In genomic region chr11:82847571-82848000, GRCm38 (mm10) we compare ENCODE assay signal across 14 mouse cellular contexts. TPM values are rescaled to one million over a fixed set of nuclear protein-coding genes. Genes with fewer than 3 reads are reported as not detected.
DNase-seq lines count a peak whose midpoint lies in the region; ATAC-seq and TF ChIP-seq lines count a peak whose summit lies in the region.
"Had no signal": no experiment of that assay in that cellular context is flagged by ENCODE, and none has a peak within 500 bp of the region (broad histone marks: within the 10 kb centered on the region; RNA-seq: fewer than 3 reads in every experiment).

No protein-coding gene starts in this region.

- peak overlapping the region; percentile 18; the same call in 1 of the 2 replicates for H3K4me2 ChIP-seq in heart, embryonic 13.5 days
- peak overlapping the region; percentile 92 for H3K4me2 ChIP-seq in liver, embryonic 15.5 days
- no peak overlapping the region for H3K4me2 ChIP-seq in midbrain, postnatal 0 days (ENCODE audit: low read depth, low read length, poor library complexity, severe bottlenecking)
- H3K4me2 ChIP-seq: heart, embryonic 15.5 days; intestine, embryonic 15.5 days had no signal

- ATAC-seq in heart, embryonic 13.5 days (ENCODE audit: extremely low read depth, insufficient number of reproducible peaks, low FRiP score, low TSS enrichment), result no peak
- ATAC-seq in liver, embryonic 15.5 days (ENCODE audit: insufficient read depth), result peak; percentile 78
- ATAC-seq in midbrain, postnatal 0 days (ENCODE audit: low FRiP score), result no peak
- ATAC-seq: intestine, embryonic 15.5 days had no signal

- peaks cover 3% of the 10 kb centered on the region for H3K79me2 ChIP-seq in MEL (ENCODE audit: control insufficient read depth, insufficient read depth, low read length, poor library complexity)

- peaks cover 35% of the 10 kb centered on the region for H3K4me1 ChIP-seq in heart, embryonic 13.5 days
- H3K4me1 ChIP-seq in MEL (ENCODE audit: control insufficient read depth in 1 of 2, insufficient read depth in 2 of 2, low read length in 2 of 2), result peaks cover 21 to 31% of the 10 kb centered on the region in 2 experiments
- H3K4me1 ChIP-seq in liver, embryonic 15.5 days (replicated peaks), result peaks cover 97% of the 10 kb centered on the region
- 0 out of 2 replicates have a peak, but pooled peaks cover 5% of the 10 kb centered on the region for H3K4me1 ChIP-seq in midbrain, postnatal 0 days (ENCODE audit: insufficient read depth, low read length)

- WGBS in heart, embryonic 13.5 days, result 36% methylated on average over 6 of the region's 6 CpGs
- 21% methylated on average over 6 of the region's 6 CpGs for WGBS in liver, embryonic 15.5 days (ENCODE audit: insufficient replicate concordance)
- WGBS in midbrain, postnatal 0 days, result 31% methylated on average over 6 of the region's 6 CpGs

- TF ChIP-seq POLR2A in MEL (IDR thresholded peaks at IDR 0.05; ENCODE audit: control insufficient read depth in 1 of 2, insufficient read depth in 1 of 2, low read depth in 1 of 2, low read length in 2 of 2, poor library complexity in 1 of 2), result peak in 1 of 2 experiments; percentile 40; a peak in 2 of 4 replicates
- TF ChIP-seq POLR2A in brain, embryonic 14.5 days (IDR thresholded peaks at IDR 0.05; ENCODE audit: borderline replicate concordance, extremely low read depth, insufficient read depth, insufficient read length, poor library complexity, severe bottlenecking), result no peak

- no peak overlapping the region for H3K4me3 ChIP-seq in heart, embryonic 13.5 days
- H3K4me3 ChIP-seq in MEL (ENCODE audit: control insufficient read depth in 1 of 2, insufficient read depth in 1 of 2, low read depth in 2 of 2, low read length in 2 of 2), result peak overlapping the region; percentile 7 to 59
- H3K4me3 ChIP-seq in liver, embryonic 15.5 days (replicated peaks), result peak overlapping the region; percentile 32
- no peak overlapping the region for H3K4me3 ChIP-seq in midbrain, postnatal 0 days (ENCODE audit: low read depth, low read length)
- H3K4me3 ChIP-seq: heart, embryonic 15.5 days; intestine, embryonic 15.5 days had no signal

- H3K9me3 ChIP-seq in heart, embryonic 13.5 days, result no peaks in the 10 kb centered on the region
- H3K9me3 ChIP-seq in MEL (replicated peaks; ENCODE audit: insufficient read depth, low read length), result no peaks in the 10 kb centered on the region
- no peaks in the 10 kb centered on the region for H3K9me3 ChIP-seq in liver, embryonic 15.5 days (replicated peaks)
- H3K9me3 ChIP-seq in midbrain, postnatal 0 days (ENCODE audit: low read length), result no peaks in the 10 kb centered on the region
- H3K9me3 ChIP-seq: heart, embryonic 15.5 days; intestine, embryonic 15.5 days had no signal

- no peak for TF ChIP-seq RAD21 in MEL (IDR thresholded peaks at IDR 0.05; ENCODE audit: low read depth, low read length)

- H3K36me3 ChIP-seq in heart, embryonic 13.5 days, result no peaks in the 10 kb centered on the region
- H3K36me3 ChIP-seq in MEL (ENCODE audit: control insufficient read depth in 1 of 2, insufficient read depth in 2 of 2, low read length in 2 of 2), result peaks cover 0 to 32% of the 10 kb centered on the region in 2 experiments; a peak in 2 of 4 replicates
- H3K36me3 ChIP-seq in liver, embryonic 15.5 days (replicated peaks), result peaks cover 13% of the 10 kb centered on the region; the same call in 1 of the 2 replicates
- H3K36me3 ChIP-seq in midbrain, postnatal 0 days (ENCODE audit: insufficient read depth, low read length), result no peaks in the 10 kb centered on the region
- H3K36me3 ChIP-seq: heart, embryonic 15.5 days; intestine, embryonic 15.5 days had no signal

- TF ChIP-seq EP300 in MEL (IDR thresholded peaks at IDR 0.05; ENCODE audit: low read depth in 1 of 2, low read length in 2 of 2), result peak; percentile 96 to 97

- peak overlapping the region; percentile 36; the same call in 1 of the 2 replicates for H3K27ac ChIP-seq in heart, embryonic 13.5 days (replicated peaks)
- peak overlapping the region; percentile 88 for H3K27ac ChIP-seq in MEL (ENCODE audit: control insufficient read depth, low read depth, low read length)
- H3K27ac ChIP-seq in liver, embryonic 15.5 days (replicated peaks), result peak overlapping the region; percentile 98
- no peak overlapping the region for H3K27ac ChIP-seq in midbrain, postnatal 0 days (ENCODE audit: low read depth, low read length)
- H3K27ac ChIP-seq: heart, embryonic 15.5 days; intestine, embryonic 15.5 days had no signal

- DNase-seq in heart, adult 8-10 months (ENCODE audit: low spot score), result no peak
- peak; percentile 92 for DNase-seq in MEL (ENCODE audit: low read depth, low spot score)
- peak; percentile 63 for DNase-seq in brain, embryonic 14.5 days (ENCODE audit: low read depth)
- DNase-seq in left cerebral cortex, adult 8-10 months (ENCODE audit: low spot score in 2 of 2), result no peak
- DNase-seq in midbrain, postnatal 0 days (ENCODE audit: low spot score), result no peak
- DNase-seq: adrenal gland, postnatal 14 days; cerebellum, postnatal 10 days; lung, postnatal 4 days; thymus, postnatal 36 days had no signal

- no peaks in the 10 kb centered on the region for H3K27me3 ChIP-seq in heart, embryonic 13.5 days (replicated peaks)
- no peaks in the 10 kb centered on the region for H3K27me3 ChIP-seq in MEL (ENCODE audit: control insufficient read depth in 1 of 2, insufficient read depth in 2 of 2, low read length in 2 of 2)
- H3K27me3 ChIP-seq in liver, embryonic 15.5 days, result no peaks in the 10 kb centered on the region
- H3K27me3 ChIP-seq in midbrain, postnatal 0 days (ENCODE audit: insufficient read depth, low read length), result no peaks in the 10 kb centered on the region
- H3K27me3 ChIP-seq: heart, embryonic 15.5 days; intestine, embryonic 15.5 days had no signal

- H3K9ac ChIP-seq in heart, embryonic 13.5 days, result 0 out of 2 replicates have a peak overlapping the region, but pooled peaks have one; percentile 5
- peak overlapping the region; percentile 43 for H3K9ac ChIP-seq in MEL (ENCODE audit: control insufficient read depth, low read depth, low read length, poor library complexity, severe bottlenecking)
- peak overlapping the region; percentile 34 for H3K9ac ChIP-seq in liver, embryonic 15.5 days
- no peak overlapping the region for H3K9ac ChIP-seq in midbrain, postnatal 0 days (replicated peaks; ENCODE audit: low read length, poor library complexity, severe bottlenecking)
- H3K9ac ChIP-seq: heart, embryonic 15.5 days; intestine, embryonic 15.5 days had no signal

- no peak for TF ChIP-seq CTCF in MEL (IDR thresholded peaks at IDR 0.05 in 2 of 3, conservative IDR thresholded peaks at IDR 0.05 in 1 of 3; ENCODE audit: control insufficient read depth in 1 of 3, insufficient read depth in 1 of 3, low read depth in 2 of 3, low read length in 3 of 3, poor library complexity in 1 of 3, severe bottlenecking in 1 of 3)
- no peak for TF ChIP-seq CTCF in brain, embryonic 14.5 days (IDR thresholded peaks at IDR 0.05; ENCODE audit: borderline replicate concordance, extremely low read depth, insufficient read depth, insufficient read length)
- no peak for TF ChIP-seq CTCF in midbrain, postnatal 0 days (IDR thresholded peaks at IDR 0.05)

TF ChIP-seq in MEL, 35 proteins besides CTCF, POLR2A, EP300 and RAD21 (continues in another document):
- TF ChIP-seq MXI1 (IDR thresholded peaks at IDR 0.05; ENCODE audit: low read depth, low read length), result no peak; the same call in 1 of the 2 replicates
- no peak for TF ChIP-seq MAFK (IDR thresholded peaks at IDR 0.05; ENCODE audit: borderline replicate concordance, low read depth, low read length)
- TF ChIP-seq MAZ (IDR thresholded peaks at IDR 0.05; ENCODE audit: low read depth, low read length), result no peak
- TF ChIP-seq NRF1 (IDR thresholded peaks at IDR 0.05; ENCODE audit: insufficient read depth, low read depth, low read length, poor library complexity, severe bottlenecking), result no peak
- no peak for TF ChIP-seq SMC3 (IDR thresholded peaks at IDR 0.05; ENCODE audit: low read depth, low read length)

RNA-seq across cellular contexts. Expression of gene Rffl, which starts 23.4 kb away (rescaled TPM):
- polyA plus RNA-seq in heart, embryonic 13.5 days (2015; fragmentation: Nextera tagmentation; extraction: Ambion mirVana), result 4.7 and 5.3 TPM in 2 replicates
- 1 to 10 TPM; 3.8 to 4.7 (median 4.7) TPM for total RNA-seq in heart, adult 8-10 months (2022)
- total RNA-seq in MEL (2012; rRNA removed), result 15.5 and 17.8 TPM in 2 replicates
- 10 to 100 TPM in 1 of 2 experiments, not detected in 1; 15.2 TPM for polyA plus RNA-seq in MEL (2012; ENCODE audit: insufficient read depth in 1 of 2, insufficient read length in 2 of 2, low read depth in 1 of 2, low replicate concordance in 2 of 2, missing spikeins in 1 of 2)
- 5.7 and 7.6 TPM in 2 replicates for polyA plus RNA-seq in brain, embryonic 14.5 days (2012; rRNA removed)
- 24.5 and 26.0 TPM in 2 replicates for polyA plus RNA-seq in liver, embryonic 15.5 days (2015; fragmentation: Nextera tagmentation; extraction: Ambion mirVana)
- 10 to 100 TPM; 13.8 to 14.4 (median 14.3) TPM for total RNA-seq in left cerebral cortex, adult 8-10 months (2022)
- total RNA-seq in midbrain, postnatal 0 days (2014; rRNA removed), result 2.0 and 7.8 TPM in 2 replicates
- 2.0 and 2.5 TPM in 2 replicates for polyA plus RNA-seq in midbrain, postnatal 0 days (2015; fragmentation: Nextera tagmentation; extraction: Ambion mirVana)

RNA-seq across cellular contexts. Expression of gene Rad51d, which starts 42.8 kb away (rescaled TPM):
- polyA plus RNA-seq in heart, embryonic 13.5 days (2015; fragmentation: Nextera tagmentation; extraction: Ambion mirVana), result 12.2 and 12.4 TPM in 2 replicates
- 10 to 100 TPM in 2 of 4 experiments, 1 to 10 TPM in 2; 7.8 to 10.9 (median 9.9) TPM for total RNA-seq in heart, adult 8-10 months (2022)
- total RNA-seq in MEL (2012; rRNA removed), result 21.1 and 25.6 TPM in 2 replicates
- 10 to 100 TPM in 1 of 2 experiments, not detected in 1; 30.0 TPM for polyA plus RNA-seq in MEL (2012; ENCODE audit: insufficient read depth in 1 of 2, insufficient read length in 2 of 2, low read depth in 1 of 2, low replicate concordance in 2 of 2, missing spikeins in 1 of 2)
- 9.5 and 9.7 TPM in 2 replicates for polyA plus RNA-seq in brain, embryonic 14.5 days (2012; rRNA removed)
- polyA plus RNA-seq in liver, embryonic 15.5 days (2015; fragmentation: Nextera tagmentation; extraction: Ambion mirVana), result 5.6 and 6.2 TPM in 2 replicates
- 10 to 100 TPM; 17.8 to 20.8 (median 20.4) TPM for total RNA-seq in left cerebral cortex, adult 8-10 months (2022)
- 8.4 and 11.2 TPM in 2 replicates for total RNA-seq in midbrain, postnatal 0 days (2014; rRNA removed)
- polyA plus RNA-seq in midbrain, postnatal 0 days (2015; fragmentation: Nextera tagmentation; extraction: Ambion mirVana), result 11.0 and 11.2 TPM in 2 replicates

RNA-seq across cellular contexts. Expression of gene Fndc8, which starts 44.3 kb away (rescaled TPM):
- polyA plus RNA-seq in heart, embryonic 13.5 days (2015; fragmentation: Nextera tagmentation; extraction: Ambion mirVana), result 0.07 and 0.22 TPM in 2 replicates
- not detected for total RNA-seq in heart, adult 8-10 months (2022)
- 0.07 and 0.15 TPM in 2 replicates for total RNA-seq in MEL (2012; rRNA removed)
- under 1 TPM in 1 of 2 experiments, not detected in 1; 0.72 TPM for polyA plus RNA-seq in MEL (2012; ENCODE audit: insufficient read depth in 1 of 2, insufficient read length in 2 of 2, low read depth in 1 of 2, low replicate concordance in 2 of 2, missing spikeins in 1 of 2)
- polyA plus RNA-seq in brain, embryonic 14.5 days (2012; rRNA removed), result 0.03 TPM in 1 of 2 replicates, not detected in the other
- 0.07 and 0.18 TPM in 2 replicates for polyA plus RNA-seq in liver, embryonic 15.5 days (2015; fragmentation: Nextera tagmentation; extraction: Ambion mirVana)
- total RNA-seq in left cerebral cortex, adult 8-10 months (2022), result not detected
- not detected in 2 replicates for total RNA-seq in midbrain, postnatal 0 days (2014; rRNA removed)
- 0.22 and 0.27 TPM in 2 replicates for polyA plus RNA-seq in midbrain, postnatal 0 days (2015; fragmentation: Nextera tagmentation; extraction: Ambion mirVana)
- total RNA-seq: left cerebral cortex, postnatal 14 days had no signal

Comparison
In these comparisons a context has a peak if more than half of its experiments do, and no peak if none do; other contexts are left out.
1. H3K4me3 ChIP-seq: peak in MEL (2 of 2) and liver, embryonic 15.5 days (single experiment); none in heart, embryonic 13.5 days (single experiment) and midbrain, postnatal 0 days (single experiment).
2. DNase-seq: peak in MEL (single experiment) and brain, embryonic 14.5 days (single experiment); none in heart, adult 8-10 months (single experiment), left cerebral cortex, adult 8-10 months (0 of 2) and midbrain, postnatal 0 days (single experiment).